Mouse (Mus musculus) ES-Bruce4 (cell line): ENCODE data around the gene Homer2. TPM values are rescaled to one million over a fixed set of nuclear protein-coding genes. Genes with fewer than 3 reads are reported as not detected.
A peak's percentile ranks its signal among the peaks of the same experiment; 100 is the strongest.

ENCODE experiments used
- H3K27ac ChIP-seq: 2 replicates; pipeline ENCODE4 v1.5.1; 2012; ENCODE audit warnings: low read length, inconsistent platforms; ENCODE audit not compliant: insufficient read depth
- H3K27me3 ChIP-seq: 2 replicates; pipeline ENCODE4 v1.6.1; 2012; ENCODE audit warnings: mild to moderate bottlenecking, low read length, inconsistent platforms; ENCODE audit not compliant: control insufficient read depth, poor library complexity, insufficient read depth, severe bottlenecking
- H3K36me3 ChIP-seq: 2 replicates; pipeline ENCODE4 v1.6.1; 2012; ENCODE audit warnings: inconsistent platforms, mild to moderate bottlenecking, low read length, moderate library complexity; ENCODE audit not compliant: control insufficient read depth, poor library complexity, insufficient read depth, severe bottlenecking
- H3K4me1 ChIP-seq: one replicate; pipeline ENCODE4 v1.8.1; 2011; ENCODE audit warnings: low read length; ENCODE audit not compliant: control insufficient read depth, insufficient read depth
- H3K4me3 ChIP-seq: 2 replicates; pipeline ENCODE4 v1.5.1; 2011; ENCODE audit warnings: low read depth, mild to moderate bottlenecking, low read length
- H3K9ac ChIP-seq: 2 replicates; pipeline ENCODE4 v1.6.1; 2012; ENCODE audit warnings: low read depth, mild to moderate bottlenecking, inconsistent platforms; ENCODE audit not compliant: poor library complexity, severe bottlenecking
- H3K9me3 ChIP-seq: replicated peaks from 2 replicates; pipeline ENCODE4 v1.6.1; 2012; ENCODE audit warnings: mild to moderate bottlenecking, low read length, inconsistent platforms; ENCODE audit not compliant: control insufficient read depth, poor library complexity, insufficient read depth, severe bottlenecking
- CTCF ChIP-seq: IDR thresholded peaks from one replicate; pipeline ENCODE4 v1.8.1; 2011; ENCODE audit warnings: low read depth, low read length
- EP300 ChIP-seq: IDR thresholded peaks from 2 replicates; pipeline ENCODE4 v1.6.1; 2011; ENCODE audit warnings: low read depth, low read length; ENCODE audit not compliant: insufficient read depth
- POLR2A ChIP-seq: IDR thresholded peaks from one replicate; pipeline ENCODE4 v1.8.1; 2011; ENCODE audit warnings: low read length; ENCODE audit not compliant: insufficient read depth
- polyA plus RNA-seq: library from polyadenylated mRNA; stranded (reverse); fragments of >200 nt; gene quantifications from 2 replicates; pipeline ENCODE4 v1.2.4, GENCODE M21; 2011; ENCODE audit warnings: low read depth; ENCODE audit not compliant: missing spikeins, insufficient read depth, insufficient read length

The Homer2 gene
- polyA plus RNA-seq, 1 experiment: 9.2 TPM

DNA sequence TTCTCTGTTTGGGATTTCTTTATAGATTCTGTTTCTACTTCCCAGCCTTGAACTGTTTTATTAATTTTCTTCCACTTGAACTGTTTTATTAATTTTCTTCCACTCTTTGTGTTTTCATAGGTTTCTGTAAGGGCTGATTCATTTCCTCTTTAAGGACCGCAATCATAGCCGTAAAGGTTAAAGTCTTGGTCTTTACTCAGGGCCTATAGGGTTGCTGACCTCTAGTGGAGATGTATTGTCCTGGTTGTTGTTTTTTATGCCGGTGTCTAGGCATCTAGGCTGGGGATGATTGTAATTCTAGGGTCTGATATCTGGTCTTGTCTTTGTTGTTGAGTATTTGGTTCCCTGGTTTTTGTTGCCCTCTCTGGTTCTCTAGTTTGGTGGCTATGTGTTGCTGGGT lies 123.8 kb downstream of the Homer2 start:
- Histone ChIP-seq H3K36me3 (peaks cover 16% of the 10 kb centered on the region), H3K27ac (no peak overlapping the region), H3K27me3 (no peaks in the 10 kb centered on the region), H3K9ac (no peak overlapping the region), H3K9me3 (no peaks in the 10 kb centered on the region), H3K4me3 (no peak overlapping the region), H3K4me1 (no peaks in the 10 kb centered on the region)
- TF ChIP-seq CTCF (peak; percentile 10), EP300 (no peak)

- TF ChIP-seq EP300 (no peak), POLR2A (no peak), CTCF (no peak)
- no peaks in the 10 kb centered on the region for H3K9me3 ChIP-seq
- H3K4me1 ChIP-seq: no peaks in the 10 kb centered on the region
- H3K36me3 ChIP-seq: peaks cover 21% of the 10 kb centered on the region
- no peak overlapping the region for H3K27ac ChIP-seq
- H3K4me3 ChIP-seq: no peak overlapping the region
- no peaks in the 10 kb centered on the region for H3K27me3 ChIP-seq
- H3K9ac ChIP-seq: no peak overlapping the region
These were observed 128.0 kb downstream of the Homer2 start for GRCm38 (mm10) chr7:81579312-81579711.

- Histone ChIP-seq H3K4me1 (no peaks in the 10 kb centered on the region), H3K36me3 (peaks cover 21% of the 10 kb centered on the region), H3K27ac (no peak overlapping the region), H3K9ac (no peak overlapping the region), H3K27me3 (no peaks in the 10 kb centered on the region), H3K4me3 (no peak overlapping the region), H3K9me3 (no peaks in the 10 kb centered on the region)
- TF ChIP-seq EP300 (no peak), CTCF (no peak), POLR2A (no peak)
These were observed 128.9 kb downstream of the Homer2 start for GRCm38 (mm10) chr7:81578413-81578812.

GRCm38 (mm10) chr7:81577872-81578271 lies 129.5 kb downstream of the Homer2 start:
- Histone ChIP-seq H3K36me3 (peaks cover 21% of the 10 kb centered on the region), H3K9me3 (no peaks in the 10 kb centered on the region), H3K4me3 (no peak overlapping the region), H3K9ac (no peak overlapping the region), H3K27ac (no peak overlapping the region), H3K4me1 (no peaks in the 10 kb centered on the region), H3K27me3 (no peaks in the 10 kb centered on the region)
- no peak for TF ChIP-seq CTCF
- no peak for TF ChIP-seq POLR2A
- TF ChIP-seq EP300: no peak

GRCm38 (mm10) chr7:81575606-81576005 lies 131.7 kb downstream of the Homer2 start:
- no peaks in the 10 kb centered on the region for H3K4me1 ChIP-seq
- H3K36me3 ChIP-seq: peaks cover 21% of the 10 kb centered on the region
- no peaks in the 10 kb centered on the region for H3K27me3 ChIP-seq
- no peak overlapping the region for H3K9ac ChIP-seq
- no peak overlapping the region for H3K4me3 ChIP-seq
- H3K27ac ChIP-seq: no peak overlapping the region
- H3K9me3 ChIP-seq: no peaks in the 10 kb centered on the region
- TF ChIP-seq POLR2A (no peak), EP300 (no peak), CTCF (no peak)

GRCm38 (mm10) chr7:81573821-81574220 lies 133.5 kb downstream of the Homer2 start:
- Histone ChIP-seq H3K27me3 (no peaks in the 10 kb centered on the region), H3K36me3 (peaks cover 21% of the 10 kb centered on the region), H3K4me3 (no peak overlapping the region), H3K27ac (no peak overlapping the region), H3K9me3 (no peaks in the 10 kb centered on the region), H3K9ac (no peak overlapping the region), H3K4me1 (no peaks in the 10 kb centered on the region)
- no peak for TF ChIP-seq EP300
- TF ChIP-seq POLR2A: no peak
- TF ChIP-seq CTCF: no peak

DNA sequence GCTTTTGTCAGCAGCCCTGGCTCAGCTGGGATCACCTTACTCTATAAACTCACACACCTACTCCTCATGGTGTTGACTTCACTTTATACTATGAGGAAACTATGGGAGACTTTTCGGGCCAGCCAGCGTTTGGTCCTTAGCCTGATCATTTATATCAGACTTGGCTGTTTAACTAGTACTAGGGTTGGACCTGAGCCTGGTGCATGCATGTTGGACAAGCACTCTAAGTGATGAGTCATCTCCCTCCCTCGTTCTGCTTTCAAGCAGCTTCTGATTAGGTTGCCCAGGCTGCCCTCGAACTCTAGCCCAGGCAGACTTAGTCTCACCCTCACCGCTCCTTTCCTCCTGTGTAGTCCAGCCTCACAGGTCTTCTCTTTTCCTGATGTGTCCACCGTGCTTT lies 133.9 kb downstream of the Homer2 start:
- no peak overlapping the region for H3K4me3 ChIP-seq
- H3K9me3 ChIP-seq: no peaks in the 10 kb centered on the region
- TF ChIP-seq CTCF (no peak), POLR2A (no peak), EP300 (no peak)
- no peak overlapping the region for H3K27ac ChIP-seq
- no peak overlapping the region for H3K9ac ChIP-seq
- no peaks in the 10 kb centered on the region for H3K4me1 ChIP-seq
- no peaks in the 10 kb centered on the region for H3K27me3 ChIP-seq
- H3K36me3 ChIP-seq: peaks cover 21% of the 10 kb centered on the region
